Mouse (Mus musculus): ENCODE results near the gene Pqlc3.

GRCm38 (mm10) chr12:16999146-16999545, 1.1 kb downstream of the Pqlc3 start:
- TF ChIP-seq POLR2A (IDR thresholded peaks at IDR 0.05; ENCODE audit: extremely low read depth, insufficient read depth, low read length), result no peak
- TF ChIP-seq CTCF (IDR thresholded peaks at IDR 0.05; ENCODE audit: extremely low read depth, insufficient read depth, low read length), result no peak
